In the genomic region with DNA sequence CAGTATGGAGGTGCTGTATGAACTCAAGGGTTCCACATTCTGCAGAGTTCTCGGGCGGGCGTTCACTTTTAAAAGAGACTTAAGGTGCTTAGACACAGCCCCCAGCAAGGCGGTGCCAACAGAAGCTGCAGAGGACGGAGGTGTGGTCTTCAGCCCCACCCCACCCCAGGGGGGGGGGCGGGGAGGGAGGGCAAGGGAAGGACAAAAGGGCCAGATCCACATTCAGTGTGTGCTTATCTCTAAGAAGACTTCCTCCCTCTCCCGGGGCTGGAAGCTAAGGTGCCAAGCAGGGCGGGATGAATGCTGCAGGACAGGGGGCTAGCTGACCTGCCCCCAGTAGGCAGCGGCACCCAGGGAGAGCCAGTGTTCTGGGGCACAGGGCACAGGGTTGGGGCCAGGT, we compare ENCODE assay signal across 10 mouse cellular contexts. TPM values are rescaled to one million over a fixed set of nuclear protein-coding genes. Genes with fewer than 3 reads are reported as not detected.
DNase-seq lines count a peak whose midpoint lies in the region; ATAC-seq and TF ChIP-seq lines count a peak whose summit lies in the region.
"Had no signal": no experiment of that assay in that cellular context is flagged by ENCODE, and none has a peak within 500 bp of the region (broad histone marks: within the 10 kb centered on the region; RNA-seq: fewer than 3 reads in every experiment).

No protein-coding gene starts in this region.

- peak; percentile 84 for DNase-seq in heart, embryonic 10.5 days (ENCODE audit: low spot score)
- peak; percentile 29 to 45 (median 40) for DNase-seq in liver, embryonic 14.5 days (ENCODE audit: low read depth in 3 of 3, low spot score in 3 of 3)
- peak; percentile 51 for DNase-seq in yolk sac, embryonic 10.5 days (ENCODE audit: low spot score)
- no peak for DNase-seq in urinary bladder, postnatal 4 days (ENCODE audit: low spot score in 2 of 2)
- DNase-seq in T-cell, adult 2 months (ENCODE audit: low spot score) = no peak
- DNase-seq in thymus, postnatal 10 days (ENCODE audit: low spot score in 2 of 2) = no peak

- H3K27me3 ChIP-seq in midbrain, embryonic 13.5 days = no peaks in the 10 kb centered on the region
- H3K27me3 ChIP-seq in midbrain, embryonic 15.5 days (replicated peaks) = no peaks in the 10 kb centered on the region
- no peaks in the 10 kb centered on the region for H3K27me3 ChIP-seq in heart, embryonic 10.5 days (ENCODE audit: insufficient read depth, poor library complexity, severe bottlenecking)
- H3K27me3 ChIP-seq in liver, embryonic 14.5 days (ENCODE audit: control insufficient read depth, insufficient read depth, low read length) = no peaks in the 10 kb centered on the region
- H3K27me3 ChIP-seq: Patski had no signal

- H3K9me3 ChIP-seq in midbrain, embryonic 13.5 days = no peaks in the 10 kb centered on the region
- no peaks in the 10 kb centered on the region for H3K9me3 ChIP-seq in midbrain, embryonic 15.5 days
- H3K9me3 ChIP-seq in heart, embryonic 10.5 days = no peaks in the 10 kb centered on the region
- no peaks in the 10 kb centered on the region for H3K9me3 ChIP-seq in liver, embryonic 14.5 days (ENCODE audit: control insufficient read depth, low read length)

- H3K4me2 ChIP-seq in midbrain, embryonic 13.5 days (replicated peaks) = no peak overlapping the region
- no peak overlapping the region for H3K4me2 ChIP-seq in midbrain, embryonic 15.5 days
- peak overlapping the region; percentile 26 for H3K4me2 ChIP-seq in liver, embryonic 14.5 days (ENCODE audit: low read depth)

- TF ChIP-seq CTCF in liver, embryonic 14.5 days (IDR thresholded peaks at IDR 0.05; ENCODE audit: low read depth) = no peak

- TF ChIP-seq EP300 in liver, embryonic 14.5 days (IDR thresholded peaks at IDR 0.05; ENCODE audit: low read depth) = no peak

- no peak overlapping the region for H3K4me3 ChIP-seq in midbrain, embryonic 13.5 days (replicated peaks)
- no peak overlapping the region for H3K4me3 ChIP-seq in midbrain, embryonic 15.5 days
- H3K4me3 ChIP-seq in heart, embryonic 10.5 days = peak overlapping the region; percentile 32
- no peak overlapping the region for H3K4me3 ChIP-seq in liver, embryonic 14.5 days (ENCODE audit: insufficient read depth in 1 of 2, low read depth in 2 of 2, low read length in 2 of 2)

- no peak overlapping the region for H3K9ac ChIP-seq in midbrain, embryonic 13.5 days (replicated peaks)
- no peak overlapping the region for H3K9ac ChIP-seq in midbrain, embryonic 15.5 days
- no peak overlapping the region for H3K9ac ChIP-seq in liver, embryonic 14.5 days (replicated peaks)

- H3K36me3 ChIP-seq in midbrain, embryonic 13.5 days = peaks cover 58% of the 10 kb centered on the region
- peaks cover 28% of the 10 kb centered on the region; the same call in 1 of the 2 replicates for H3K36me3 ChIP-seq in midbrain, embryonic 15.5 days (replicated peaks)
- peaks cover 29% of the 10 kb centered on the region; the same call in 1 of the 2 replicates for H3K36me3 ChIP-seq in heart, embryonic 10.5 days
- H3K36me3 ChIP-seq in liver, embryonic 14.5 days (replicated peaks; ENCODE audit: control insufficient read depth, insufficient read depth, low read depth) = no peaks in the 10 kb centered on the region

- 0 out of 2 replicates have a peak, but pooled peaks have one; percentile 14 for ATAC-seq in midbrain, embryonic 13.5 days
- ATAC-seq in midbrain, embryonic 15.5 days (replicated peaks) = no peak
- peak; percentile 73 for ATAC-seq in liver, embryonic 14.5 days (ENCODE audit: insufficient read depth)
- ATAC-seq: hindbrain, postnatal 0 days; Patski had no signal

- 0 out of 2 replicates have a peak, but pooled peaks cover 2% of the 10 kb centered on the region for H3K4me1 ChIP-seq in midbrain, embryonic 13.5 days (replicated peaks)
- no peaks in the 10 kb centered on the region for H3K4me1 ChIP-seq in midbrain, embryonic 15.5 days
- H3K4me1 ChIP-seq in heart, embryonic 10.5 days = peaks cover 27% of the 10 kb centered on the region
- H3K4me1 ChIP-seq in liver, embryonic 14.5 days (replicated peaks; ENCODE audit: control insufficient read depth in 2 of 2, insufficient read depth in 2 of 2, low read length in 1 of 2) = peaks cover 0 to 4% of the 10 kb centered on the region in 2 experiments; a peak in 2 of 4 replicates

- WGBS in midbrain, embryonic 13.5 days = 22% methylated on average over 9 of the region's 9 CpGs
- WGBS in midbrain, embryonic 15.5 days = 36% methylated on average over 8 of the region's 9 CpGs
- 11% methylated on average over 8 of the region's 9 CpGs for WGBS in heart, embryonic 10.5 days
- 7% methylated on average over 8 of the region's 9 CpGs for WGBS in liver, embryonic 14.5 days (ENCODE audit: insufficient replicate concordance)

- no peak overlapping the region for H3K27ac ChIP-seq in midbrain, embryonic 13.5 days
- H3K27ac ChIP-seq in midbrain, embryonic 15.5 days = no peak overlapping the region
- H3K27ac ChIP-seq in heart, embryonic 10.5 days = peak overlapping the region; percentile 42
- H3K27ac ChIP-seq in liver, embryonic 14.5 days = no peak overlapping the region
- H3K27ac ChIP-seq: hindbrain, postnatal 0 days had no signal

RNA-seq across cellular contexts. Expression of a gene that starts 28.5 kb away (rescaled TPM):
- 21.3 and 26.7 TPM in 2 replicates for polyA plus RNA-seq in midbrain, embryonic 13.5 days (2015; fragmentation: Nextera tagmentation; extraction: Ambion mirVana)
- polyA plus RNA-seq in midbrain, embryonic 15.5 days (2015; fragmentation: Nextera tagmentation; extraction: Ambion mirVana) = 27.2 and 29.2 TPM in 2 replicates
- 11.1 and 13.5 TPM in 2 replicates for polyA plus RNA-seq in heart, embryonic 10.5 days (2016; fragmentation: Nextera tagmentation; extraction: Ambion mirVana)
- polyA plus RNA-seq in liver, embryonic 14.5 days (2012; rRNA removed) = 19.8 and 20.1 TPM in 2 replicates
- polyA plus RNA-seq in liver, embryonic 14.5 days (2014; fragmentation: Nextera tagmentation; extraction: Ambion mirVana) = 15.8 and 20.5 TPM in 2 replicates

Comparison
In these comparisons a context has a peak if more than half of its experiments do, and no peak if none do; other contexts are left out.
1. DNase-seq: peak in heart, embryonic 10.5 days (single experiment), liver, embryonic 14.5 days (3 of 3) and yolk sac, embryonic 10.5 days (single experiment); none in urinary bladder, postnatal 4 days (0 of 2), T-cell, adult 2 months (single experiment) and thymus, postnatal 10 days (0 of 2).